Mouse (Mus musculus) midbrain, embryonic 12.5 days (tissue): ENCODE data around the gene Ccs. TPM values are rescaled to one million over a fixed set of nuclear protein-coding genes. Genes with fewer than 3 reads are reported as not detected.
"Not testable (repeated sequence)": the region's sequence is repeated elsewhere in the genome, so short reads cannot be mapped to it uniquely, and the experiment has no call there.

ENCODE experiments used
- ATAC-seq: fragments of 200-750 bp; cut with Nextera tagmentation; 2 replicates; pipeline ENCODE4 v1.8.0; 2017; ENCODE audit warnings: low read depth, moderate TSS enrichment, moderate library complexity; ENCODE audit not compliant: low FRiP score
- H3K27ac ChIP-seq: fragments of 300-500 bp; sonication (generic); replicated peaks from 2 replicates; pipeline ENCODE4 v1.5.1; 2016; ENCODE audit warnings: mild to moderate bottlenecking
- H3K27me3 ChIP-seq: fragments of 300-500 bp; sonication (generic); 2 replicates; pipeline ENCODE4 v1.6.1; 2016; ENCODE audit warnings: mild to moderate bottlenecking
- H3K36me3 ChIP-seq: fragments of 300-500 bp; sonication (generic); 2 replicates; pipeline ENCODE4 v1.6.1; 2016
- H3K4me1 ChIP-seq: fragments of 300-500 bp; sonication (generic); 2 replicates; pipeline ENCODE4 v1.6.1; 2016
- H3K4me2 ChIP-seq: fragments of 300-500 bp; sonication (generic); replicated peaks from 2 replicates; pipeline ENCODE4 v1.6.1; 2016; ENCODE audit warnings: mild to moderate bottlenecking, moderate library complexity
- H3K4me3 ChIP-seq: fragments of 300-500 bp; sonication (generic); 2 replicates; pipeline ENCODE4 v1.5.1; 2016; ENCODE audit warnings: mild to moderate bottlenecking
- H3K9ac ChIP-seq: fragments of 300-500 bp; sonication (generic); replicated peaks from 2 replicates; pipeline ENCODE4 v1.6.1; 2016; ENCODE audit warnings: mild to moderate bottlenecking, moderate library complexity
- H3K9me3 ChIP-seq: fragments of 300-500 bp; sonication (generic); 2 replicates; pipeline ENCODE4 v1.6.1; 2016; ENCODE audit warnings: mild to moderate bottlenecking
- WGBS: fragments of 180-500 bp; shearing (Covaris S2); methylation state at CpG from one replicate; pipeline ENCODE4 v1.1.7; 2016; 5-methylcytosine and 5-hydroxymethylcytosine counted together
- polyA plus RNA-seq: library from polyadenylated mRNA; unstranded; fragments of >200 nt; fragmentation: Nextera tagmentation; extraction: Ambion mirVana; gene quantifications from 2 replicates; pipeline ENCODE4 v1.2.1, GENCODE M21; 2016

Ccs gene
- polyA plus RNA-seq, result 34.1 and 38.1 TPM in 2 replicates

- ATAC-seq, result peak; percentile 97
- Histone ChIP-seq H3K27ac (no peak within 1 kb of the TSS; the same call in 1 of the 2 replicates), H3K4me3 (peak within 1 kb of the TSS; percentile 62), H3K4me1 (peaks cover 19% of the 10 kb centered on the region), H3K4me2 (peak within 1 kb of the TSS; percentile 97), H3K9me3 (no peaks in the 10 kb centered on the region), H3K27me3 (peaks cover 31% of the 10 kb centered on the region), H3K9ac (peak within 1 kb of the TSS; percentile 73), H3K36me3 (no peaks in the 10 kb centered on the region)
- under 1% methylated on average over 25 of the region's 25 CpGs for WGBS
These were observed at the start of gene Ccs, which contains the start of gene Ccdc87 for GRCm38 (mm10) chr19:4839149-4839548. TSS of gene Ccs (minus strand) at chr19:4839332. TSS of gene Ccdc87 (plus strand) at chr19:4839366.

GRCm38 (mm10) chr19:4883961-4884360 lies 44.8 kb upstream of the Ccs start:
- H3K4me2 ChIP-seq, result no peak overlapping the region
- H3K27ac ChIP-seq, result no peak overlapping the region
- no peaks in the 10 kb centered on the region for H3K9me3 ChIP-seq
- no peaks in the 10 kb centered on the region; the same call in 1 of the 2 replicates for H3K36me3 ChIP-seq
- H3K9ac ChIP-seq, result no peak overlapping the region
- H3K27me3 ChIP-seq, result no peaks in the 10 kb centered on the region
- WGBS, result 89% methylated on average over 4 of the region's 4 CpGs
- no peak for ATAC-seq
- H3K4me3 ChIP-seq, result no peak overlapping the region
- H3K4me1 ChIP-seq, result peaks cover 5% of the 10 kb centered on the region

- peaks cover 16% of the 10 kb centered on the region for H3K4me1 ChIP-seq
- H3K9me3 ChIP-seq, result no peaks in the 10 kb centered on the region
- no peak overlapping the region for H3K27ac ChIP-seq
- peak overlapping the region; percentile 76; the same call in 1 of the 2 replicates for H3K9ac ChIP-seq
- no peak for ATAC-seq
- WGBS, result 71% methylated on average over 10 of the region's 10 CpGs
- peak overlapping the region; percentile 86 for H3K4me2 ChIP-seq
- peaks cover 19% of the 10 kb centered on the region for H3K27me3 ChIP-seq
- peak overlapping the region; percentile 71 for H3K4me3 ChIP-seq
- no peaks in the 10 kb centered on the region; the same call in 1 of the 2 replicates for H3K36me3 ChIP-seq
These were observed 40.2 kb upstream of the Ccs start for GRCm38 (mm10) chr19:4879324-4879703.

- H3K27ac ChIP-seq, result peak within 1 kb of the TSS; percentile 47; the same call in 1 of the 2 replicates
- peaks cover 16% of the 10 kb centered on the region for H3K4me1 ChIP-seq
- no peaks in the 10 kb centered on the region for H3K9me3 ChIP-seq
- peak within 1 kb of the TSS; percentile 71 for H3K4me3 ChIP-seq
- ATAC-seq, result peak; percentile 97
- H3K4me2 ChIP-seq, result peak within 1 kb of the TSS; percentile 86
- peak within 1 kb of the TSS; percentile 76 for H3K9ac ChIP-seq
- 2% methylated on average over 52 of the region's 52 CpGs for WGBS
- H3K36me3 ChIP-seq, result no peaks in the 10 kb centered on the region; the same call in 1 of the 2 replicates
- peaks cover 19% of the 10 kb centered on the region for H3K27me3 ChIP-seq
These were observed 39.5 kb upstream of the Ccs start, which contains the start of gene Zdhhc24 for GRCm38 (mm10) chr19:4878405-4879323. TSS of gene Zdhhc24 (plus strand) at chr19:4878668.

GRCm38 (mm10) chr19:4877785-4878184 lies 38.7 kb upstream of the Ccs start, which contains the start of gene Actn3:
TSS of gene Actn3 (minus strand) at chr19:4877909.
- peak within 1 kb of the TSS; percentile 86 for H3K4me2 ChIP-seq
- ATAC-seq, result no peak
- H3K36me3 ChIP-seq, result no peaks in the 10 kb centered on the region
- WGBS, result 4% methylated on average over 16 of the region's 17 CpGs
- no peaks in the 10 kb centered on the region for H3K9me3 ChIP-seq
- peak within 1 kb of the TSS; percentile 76 for H3K9ac ChIP-seq
- H3K27ac ChIP-seq, result peak within 1 kb of the TSS; percentile 47; the same call in 1 of the 2 replicates
- peaks cover 16% of the 10 kb centered on the region for H3K4me1 ChIP-seq
- peaks cover 19% of the 10 kb centered on the region for H3K27me3 ChIP-seq
- peak within 1 kb of the TSS; percentile 71 for H3K4me3 ChIP-seq

GRCm38 (mm10) chr19:4876755-4877154 lies 37.6 kb upstream of the Ccs start:
- Histone ChIP-seq H3K4me2 (no peak overlapping the region), H3K27me3 (peaks cover 19% of the 10 kb centered on the region), H3K4me3 (no peak overlapping the region), H3K27ac (no peak overlapping the region), H3K4me1 (peaks cover 16% of the 10 kb centered on the region), H3K36me3 (no peaks in the 10 kb centered on the region), H3K9ac (no peak overlapping the region), H3K9me3 (no peaks in the 10 kb centered on the region)
- 66% methylated on average over 3 of the region's 3 CpGs for WGBS
- no peak for ATAC-seq

GRCm38 (mm10) chr19:4876241-4876640 lies 37.1 kb upstream of the Ccs start:
- Histone ChIP-seq H3K4me3 (no peak overlapping the region), H3K9me3 (no peaks in the 10 kb centered on the region), H3K9ac (no peak overlapping the region), H3K4me2 (no peak overlapping the region), H3K4me1 (peaks cover 16% of the 10 kb centered on the region), H3K27ac (no peak overlapping the region), H3K27me3 (peaks cover 19% of the 10 kb centered on the region), H3K36me3 (no peaks in the 10 kb centered on the region)
- ATAC-seq, result no peak
- 78% methylated on average over 4 of the region's 4 CpGs for WGBS

- peaks cover 16% of the 10 kb centered on the region for H3K4me1 ChIP-seq
- H3K27ac ChIP-seq, H3K9ac ChIP-seq, H3K4me3 ChIP-seq, H3K4me2 ChIP-seq, H3K36me3 ChIP-seq, H3K9me3 ChIP-seq, ATAC-seq: not testable (repeated sequence)
- WGBS, result 90% methylated on average over 1 of the region's 1 CpGs
- H3K27me3 ChIP-seq, result peaks cover 19% of the 10 kb centered on the region
These were observed 35.5 kb upstream of the Ccs start for GRCm38 (mm10) chr19:4874613-4875012.

GRCm38 (mm10) chr19:4865147-4865546 lies 26.0 kb upstream of the Ccs start:
- Histone ChIP-seq H3K9me3 (no peaks in the 10 kb centered on the region), H3K36me3 (0 out of 2 replicates have a peak, but pooled peaks cover 6% of the 10 kb centered on the region), H3K4me3 (no peak overlapping the region), H3K4me2 (peak overlapping the region; percentile 23; the same call in 1 of the 2 replicates), H3K27ac (no peak overlapping the region), H3K4me1 (0 out of 2 replicates have a peak, but pooled peaks cover 3% of the 10 kb centered on the region), H3K9ac (no peak overlapping the region), H3K27me3 (peaks cover 17% of the 10 kb centered on the region)
- ATAC-seq, result no peak
- WGBS, result 8% methylated on average over 17 of the region's 17 CpGs

GRCm38 (mm10) chr19:4863048-4863447 lies 23.9 kb upstream of the Ccs start:
- no peak overlapping the region for H3K4me3 ChIP-seq
- WGBS, result 92% methylated on average over 6 of the region's 6 CpGs
- no peak for ATAC-seq

GRCm38 (mm10) chr19:4859081-4859480 lies 19.9 kb upstream of the Ccs start:
- Histone ChIP-seq H3K4me3 (no peak overlapping the region), H3K36me3 (0 out of 2 replicates have a peak, but pooled peaks cover 6% of the 10 kb centered on the region), H3K27ac (no peak overlapping the region), H3K9ac (no peak overlapping the region), H3K27me3 (peaks cover 14% of the 10 kb centered on the region), H3K4me2 (no peak overlapping the region), H3K9me3 (no peaks in the 10 kb centered on the region), H3K4me1 (peaks cover 15% of the 10 kb centered on the region)
- no peak for ATAC-seq
- 87% methylated on average over 6 of the region's 6 CpGs for WGBS

More at GRCm38 (mm10) chr19:4863048-4863447, 23.9 kb upstream of the Ccs start:
- no peak overlapping the region for H3K9ac ChIP-seq
- 0 out of 2 replicates have a peak, but pooled peaks cover 6% of the 10 kb centered on the region for H3K36me3 ChIP-seq
- H3K9me3 ChIP-seq, result no peaks in the 10 kb centered on the region
- 0 out of 2 replicates have a peak, but pooled peaks cover 3% of the 10 kb centered on the region for H3K4me1 ChIP-seq
- H3K27ac ChIP-seq, result no peak overlapping the region
- H3K4me2 ChIP-seq, result no peak overlapping the region
- H3K27me3 ChIP-seq, result peaks cover 13% of the 10 kb centered on the region

GRCm38 (mm10) chr19:4855951-4856350 lies 16.8 kb upstream of the Ccs start:
- 0 out of 2 replicates have a peak, but pooled peaks cover 6% of the 10 kb centered on the region for H3K36me3 ChIP-seq
- peaks cover 13% of the 10 kb centered on the region for H3K27me3 ChIP-seq
- H3K4me2 ChIP-seq, result peak overlapping the region; percentile 96
- H3K9ac ChIP-seq, result peak overlapping the region; percentile 71; the same call in 1 of the 2 replicates
- no peaks in the 10 kb centered on the region for H3K9me3 ChIP-seq
- peak overlapping the region; percentile 65 for H3K4me3 ChIP-seq
- 52% methylated on average over 4 of the region's 4 CpGs for WGBS
- no peak overlapping the region for H3K27ac ChIP-seq
- no peak for ATAC-seq
- H3K4me1 ChIP-seq, result peaks cover 15% of the 10 kb centered on the region
